Mouse (Mus musculus) activated CD4-positive, CD25-positive, alpha-beta regulatory T cell, adult 4 months (primary cell): ENCODE measurements around the gene Ppara. TPM values are rescaled to one million over a fixed set of nuclear protein-coding genes. Genes with fewer than 3 reads are reported as not detected.

ENCODE experiments used
- ATAC-seq: one replicate; pipeline ENCODE4 v1.8.0; 2017
- polyA plus RNA-seq, 2 experiments: library from polyadenylated mRNA; unstranded; fragments of 100-300 nt; shearing (Covaris generic); gene quantifications; one replicate each; pipeline ENCODE4 v1.2.1; 2017

The Ppara gene
- polyA plus RNA-seq, result under 1 TPM in 1 of 2 experiments, not detected in 1; 0.09 TPM

DNA sequence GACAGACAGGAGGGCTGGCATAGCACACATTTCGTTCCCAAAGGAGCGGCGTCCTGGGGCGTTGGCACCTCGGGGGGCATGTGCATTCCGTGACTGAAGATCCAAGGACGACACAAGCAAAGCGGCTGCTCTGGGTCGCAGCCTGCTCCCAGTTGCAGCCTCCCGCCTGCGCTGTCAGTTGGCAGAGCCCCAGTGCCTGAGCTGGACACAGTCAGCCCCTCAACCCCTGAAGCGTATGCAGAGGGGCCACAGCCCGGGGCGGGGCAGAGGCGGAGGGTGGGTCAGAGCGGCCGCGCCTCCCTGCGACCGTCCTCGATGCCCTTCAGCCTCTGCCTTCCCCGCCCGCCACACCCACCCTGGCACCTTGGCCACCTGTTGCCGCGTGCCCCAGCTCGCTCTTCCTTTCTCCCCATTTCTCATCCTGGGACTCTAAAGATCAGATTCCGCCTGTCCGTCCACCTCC, at the start of gene Ppara:
TSS of gene Ppara (plus strand) at position 413 of the 463 bp plus-strand sequence.
- no peak for ATAC-seq

DNA sequence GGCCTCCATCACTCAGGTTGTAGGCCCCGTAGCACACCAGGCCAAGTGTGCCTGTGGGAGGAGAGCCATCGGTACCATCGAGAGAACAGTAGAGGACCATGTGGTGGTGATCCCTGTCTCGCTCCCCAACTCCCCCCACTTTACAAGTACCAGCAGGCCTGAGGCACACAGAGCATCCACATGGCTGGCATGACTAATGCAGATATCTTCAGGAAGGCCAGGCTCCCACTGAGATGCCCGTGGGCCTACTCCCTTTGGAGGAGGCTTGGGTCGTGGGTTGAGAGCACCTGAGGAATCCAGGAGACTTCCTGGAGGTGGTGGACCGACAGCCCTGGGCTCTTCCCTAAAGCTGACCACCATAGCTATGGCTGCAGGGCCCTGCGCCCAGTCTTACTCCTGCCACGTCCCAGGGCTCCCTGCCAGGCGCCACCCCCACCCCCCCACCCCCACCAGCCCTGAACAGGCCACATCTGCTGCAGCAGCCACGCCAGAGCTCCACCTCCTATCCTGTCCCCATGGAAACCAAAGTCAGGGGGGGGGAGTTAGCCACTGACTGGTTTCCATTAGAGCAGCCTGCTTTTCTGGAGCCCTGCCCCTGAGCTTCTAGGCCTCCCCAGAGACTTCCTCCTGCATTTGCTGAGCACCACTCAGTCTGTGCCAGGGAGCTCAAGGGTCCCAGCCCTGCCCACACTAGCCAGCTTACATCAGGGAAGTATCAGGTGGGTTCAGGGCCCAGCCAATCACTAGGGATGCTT, 48.0 kb upstream of the Ppara start:
- ATAC-seq, result no peak

DNA sequence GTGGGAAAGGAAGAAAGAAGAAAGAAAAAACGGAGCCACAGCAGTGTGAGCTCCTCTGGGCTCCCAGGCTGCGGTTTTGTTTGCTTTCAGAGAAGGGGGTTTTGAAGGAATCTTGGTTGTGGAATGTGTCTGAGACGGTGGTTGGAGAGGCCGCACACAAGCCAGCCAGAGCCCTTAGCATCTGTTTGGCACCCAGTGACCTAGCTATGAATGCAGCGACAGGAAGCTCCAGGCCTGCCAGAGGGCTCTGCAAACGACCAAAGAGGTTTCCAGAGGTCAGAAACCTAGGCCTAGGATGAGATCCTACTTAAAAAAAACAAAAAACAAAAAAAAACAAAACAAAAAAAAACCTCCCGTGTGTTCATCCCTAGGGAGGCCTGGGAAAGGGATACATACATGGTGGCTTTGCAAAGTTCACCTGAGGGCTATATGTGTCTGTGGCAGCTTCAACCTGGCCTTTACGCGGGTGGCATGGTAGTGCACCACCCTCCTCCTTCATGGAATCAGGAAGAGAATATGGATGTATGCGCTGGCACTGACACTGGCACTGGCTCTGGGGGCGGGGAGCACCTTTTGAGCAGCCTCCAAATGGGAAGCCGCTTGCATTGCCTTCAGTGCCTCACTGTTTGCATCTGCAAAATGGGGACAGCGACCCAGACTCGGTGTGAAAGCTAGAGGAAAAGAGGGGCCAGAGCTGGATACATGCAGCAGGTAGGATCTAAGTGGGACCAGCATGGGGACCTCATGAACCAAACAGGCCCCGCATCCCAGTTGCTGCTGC, 47.0 kb upstream of the Ppara start:
- no peak for ATAC-seq

DNA sequence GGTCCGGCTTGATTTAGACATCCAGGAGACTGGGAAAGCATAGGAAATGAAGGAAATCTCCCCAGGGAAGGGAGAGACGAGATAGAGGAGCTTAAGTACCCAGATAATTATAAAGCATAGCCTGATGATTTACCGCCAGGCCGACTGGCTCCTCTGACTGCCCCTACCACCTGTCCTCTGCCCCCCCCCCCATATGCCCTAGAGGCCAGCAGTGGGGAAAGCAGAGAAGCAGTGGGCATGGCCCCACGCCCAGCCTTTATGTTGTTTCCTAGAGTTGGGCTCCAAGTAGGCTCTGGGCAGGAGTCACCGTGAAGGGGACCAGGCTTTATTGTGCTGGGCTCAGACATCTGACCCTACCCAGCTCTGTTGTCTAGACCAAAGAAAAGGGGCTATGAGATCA, 46.0 kb upstream of the Ppara start:
- no peak for ATAC-seq

DNA sequence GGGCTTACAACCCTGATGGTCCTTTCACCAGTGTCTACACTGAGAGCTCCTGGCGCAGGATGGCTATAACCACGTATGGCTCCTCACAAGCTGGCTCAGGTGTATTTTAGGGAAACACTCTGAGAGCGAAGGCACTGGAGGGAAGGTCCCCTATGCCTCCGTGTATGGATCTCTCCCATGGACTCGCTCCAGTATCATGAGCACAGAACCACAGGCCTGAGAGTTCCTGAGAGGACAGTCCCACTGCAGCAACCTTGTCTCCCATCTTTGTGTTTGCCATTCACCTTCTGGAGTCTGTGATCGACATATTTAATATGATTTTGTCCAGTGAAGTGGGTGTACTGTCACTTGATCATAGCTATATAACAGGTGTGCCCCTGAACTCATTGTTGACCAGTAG, 45.3 kb upstream of the Ppara start:
- no peak for ATAC-seq

DNA sequence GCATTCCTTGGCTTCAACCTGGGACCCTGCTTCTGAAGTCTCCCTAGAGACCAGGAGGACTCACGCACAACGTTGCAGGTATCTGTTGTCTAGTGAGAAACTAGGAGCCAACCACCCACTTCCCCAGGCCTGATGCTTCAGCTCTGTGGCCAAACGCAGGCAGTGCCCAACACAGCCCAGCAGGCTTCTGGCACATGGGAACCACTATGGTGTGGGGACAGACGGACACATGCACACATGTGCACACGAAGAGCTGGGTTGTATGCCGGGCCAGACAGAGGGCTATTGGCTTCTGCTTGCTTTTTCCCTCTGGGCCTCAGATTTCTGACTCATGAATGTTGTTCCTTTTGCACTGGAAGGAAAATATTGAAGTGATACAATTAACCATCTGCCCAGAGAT, 44.7 kb upstream of the Ppara start:
- ATAC-seq, result no peak

DNA sequence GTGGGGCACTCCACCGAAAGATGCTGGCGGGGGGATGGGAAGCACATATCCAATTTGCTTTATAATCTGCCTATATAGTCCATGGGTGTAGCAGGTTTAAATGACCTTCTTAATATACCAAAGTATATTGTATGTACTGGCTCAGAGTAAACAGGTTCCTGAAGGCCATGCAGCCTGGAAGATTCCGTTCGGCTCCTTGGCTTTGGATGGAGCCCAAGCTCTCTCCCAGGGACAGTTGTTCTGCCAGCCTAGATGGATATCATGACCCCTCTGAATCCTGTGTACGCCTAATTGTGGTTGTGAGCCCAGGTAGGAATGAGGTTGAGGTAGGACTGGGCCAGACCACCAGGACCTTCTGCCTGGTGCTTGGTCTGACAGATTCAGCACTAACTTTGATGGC, 43.9 kb upstream of the Ppara start:
- ATAC-seq, result no peak

DNA sequence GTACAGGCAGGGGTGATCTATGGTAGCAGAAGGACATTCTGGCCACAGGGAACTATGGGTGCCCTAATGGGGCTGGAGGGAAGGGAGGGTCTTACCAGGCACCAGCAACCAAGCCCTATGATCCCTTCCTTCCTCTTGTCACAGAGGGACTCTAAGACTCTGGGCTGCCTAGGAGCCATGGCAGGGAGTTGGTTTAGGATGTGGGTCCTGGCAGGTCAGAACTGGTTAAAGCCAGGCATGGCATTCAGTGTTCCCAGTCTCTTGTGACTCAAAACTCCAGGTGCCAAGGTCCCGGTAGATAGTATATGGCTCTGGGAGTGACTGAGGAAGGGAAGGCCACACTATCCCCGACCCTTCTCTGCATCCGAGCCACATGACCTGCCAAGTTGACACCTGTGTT, 41.7 kb upstream of the Ppara start:
- no peak for ATAC-seq

DNA sequence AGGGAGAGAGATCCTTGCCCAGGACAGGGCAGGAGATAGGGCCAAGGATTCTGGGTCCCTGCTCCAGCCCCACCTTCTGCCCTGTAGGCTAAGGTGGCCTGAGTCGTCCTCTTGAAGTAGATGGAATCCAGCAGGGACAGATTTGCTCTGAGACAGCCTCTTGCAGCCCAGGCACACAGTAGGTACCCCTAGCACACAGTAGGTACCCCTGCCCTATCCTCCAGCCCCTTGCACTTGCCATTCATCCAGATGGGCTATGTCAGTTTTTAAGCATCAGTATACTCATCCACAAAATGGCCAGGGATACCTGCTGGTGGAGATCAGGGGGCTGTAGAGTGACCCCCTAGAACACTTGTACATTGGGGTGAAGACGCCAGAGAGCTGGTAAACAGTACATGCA, 41.0 kb upstream of the Ppara start:
- no peak for ATAC-seq

DNA sequence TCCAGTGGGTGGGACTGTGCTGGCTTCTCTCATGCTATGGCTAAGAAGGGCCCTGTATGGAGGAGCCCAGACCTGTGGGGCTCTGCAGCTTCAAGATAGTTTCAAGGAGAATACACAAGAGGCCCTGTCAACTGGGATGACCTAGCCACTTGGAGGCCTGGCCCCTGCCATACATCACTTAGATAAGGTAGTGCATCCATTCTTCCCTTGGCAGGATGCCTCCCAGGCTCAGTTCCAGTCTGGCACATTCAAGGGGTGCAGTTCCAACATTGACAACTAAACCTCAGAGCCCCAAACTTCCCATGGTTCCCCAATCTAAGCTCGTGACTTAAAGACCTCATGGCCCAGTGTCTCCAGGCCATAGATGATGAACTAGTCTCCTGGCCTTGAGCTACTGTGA, 40.4 kb upstream of the Ppara start:
- ATAC-seq, result no peak

DNA sequence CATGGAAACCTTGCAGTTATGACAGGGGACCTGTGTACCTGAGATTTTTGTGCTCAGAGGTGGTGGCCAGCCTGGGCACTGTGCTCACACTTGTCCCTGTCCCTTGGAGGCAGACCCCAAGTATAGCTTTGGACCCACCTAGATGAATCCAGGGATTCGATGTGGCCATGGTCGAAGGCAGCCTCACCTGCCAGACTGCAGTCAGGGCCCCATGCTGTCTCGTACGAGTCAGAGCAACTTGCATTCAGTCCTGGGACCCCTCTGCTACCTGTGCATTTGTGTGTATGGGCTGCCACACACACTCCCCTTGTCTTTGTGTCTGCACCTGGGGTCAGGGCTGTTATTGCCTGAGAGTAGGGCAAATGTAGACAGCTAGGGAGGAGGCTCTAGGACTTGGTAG, 39.5 kb upstream of the Ppara start:
- ATAC-seq, result no peak

DNA sequence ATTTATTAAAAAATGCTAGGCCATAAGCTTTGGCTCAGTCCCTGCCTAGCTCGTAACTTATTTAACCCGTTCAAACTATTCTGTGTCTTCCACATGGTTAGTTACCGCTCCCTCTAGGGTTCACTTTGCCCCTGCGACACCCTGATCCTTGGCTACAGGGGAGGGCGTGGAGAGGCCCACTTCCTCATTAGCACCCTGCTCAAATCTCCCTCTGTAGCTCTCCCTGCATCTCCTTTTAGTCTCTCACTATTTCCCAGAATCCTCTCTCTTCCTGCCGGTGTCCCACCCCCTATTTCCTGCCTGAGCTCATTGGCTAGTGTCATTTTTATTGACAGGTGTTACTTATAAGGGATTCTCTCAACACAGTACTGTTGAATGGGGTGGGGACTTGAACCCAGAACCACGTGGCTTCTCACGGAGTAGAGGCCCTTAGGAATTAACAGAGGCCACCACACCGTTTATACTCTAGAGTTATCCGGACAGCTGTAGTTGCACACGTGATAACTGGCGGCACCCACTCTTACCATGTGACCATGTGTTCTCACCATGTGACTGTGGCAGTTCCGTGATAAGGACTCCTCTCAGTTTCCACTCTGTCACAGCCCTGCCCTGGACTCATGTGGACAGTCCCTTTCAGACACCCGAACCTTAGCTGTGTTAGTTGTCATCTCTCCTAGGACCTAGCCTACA, 36.3 kb upstream of the Ppara start:
- ATAC-seq, result no peak

DNA sequence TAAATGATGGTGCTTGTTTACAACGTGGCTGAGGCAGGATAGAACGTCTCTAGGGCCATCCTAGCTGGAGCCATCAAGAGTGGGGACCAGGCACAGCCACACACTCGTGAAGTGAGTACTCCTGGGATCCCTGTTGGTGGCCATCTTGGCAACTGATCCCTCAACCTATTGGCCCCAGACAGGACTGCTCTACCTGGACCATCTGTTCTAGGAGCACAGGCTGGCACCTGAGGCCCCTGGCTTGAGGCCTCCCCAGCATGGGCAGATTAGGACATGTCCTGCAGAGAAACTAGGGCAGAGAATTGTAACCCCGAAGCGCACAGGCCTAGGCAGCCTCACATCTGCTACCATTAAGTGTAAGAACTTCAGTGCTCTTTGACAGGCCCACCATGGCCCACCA, 35.3 kb upstream of the Ppara start:
- no peak for ATAC-seq

DNA sequence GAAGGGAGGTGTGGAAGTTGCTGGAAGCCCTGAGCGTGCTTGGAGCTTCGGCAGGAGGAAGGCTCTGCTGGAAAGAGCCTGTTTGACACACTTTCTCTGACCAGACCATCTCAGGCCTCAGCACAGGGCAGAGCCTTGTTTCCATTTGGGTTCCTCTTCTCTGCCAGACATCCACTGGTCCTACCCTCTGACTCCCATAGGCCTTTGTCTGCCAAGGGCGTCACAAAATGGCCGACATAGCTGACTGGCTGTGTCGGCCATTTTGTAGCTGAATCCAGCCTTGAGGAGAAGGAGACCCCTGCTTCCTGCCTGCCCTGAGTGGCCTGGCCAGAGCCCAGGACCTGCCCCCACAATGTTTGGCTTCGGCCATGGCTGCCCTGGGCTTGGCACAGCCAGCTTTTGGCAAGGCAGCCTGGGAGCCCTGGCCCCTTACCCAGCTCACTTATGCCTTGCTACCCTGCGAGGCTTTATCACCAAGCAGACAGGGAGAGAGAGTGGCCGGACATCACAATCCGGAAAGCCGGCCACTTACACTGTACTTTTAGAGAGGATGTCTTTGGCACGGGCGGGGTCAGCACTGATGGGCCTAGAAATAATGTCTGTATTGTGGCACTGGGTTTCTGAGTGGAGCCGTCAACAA, 34.8 kb upstream of the Ppara start:
- ATAC-seq, result no peak

DNA sequence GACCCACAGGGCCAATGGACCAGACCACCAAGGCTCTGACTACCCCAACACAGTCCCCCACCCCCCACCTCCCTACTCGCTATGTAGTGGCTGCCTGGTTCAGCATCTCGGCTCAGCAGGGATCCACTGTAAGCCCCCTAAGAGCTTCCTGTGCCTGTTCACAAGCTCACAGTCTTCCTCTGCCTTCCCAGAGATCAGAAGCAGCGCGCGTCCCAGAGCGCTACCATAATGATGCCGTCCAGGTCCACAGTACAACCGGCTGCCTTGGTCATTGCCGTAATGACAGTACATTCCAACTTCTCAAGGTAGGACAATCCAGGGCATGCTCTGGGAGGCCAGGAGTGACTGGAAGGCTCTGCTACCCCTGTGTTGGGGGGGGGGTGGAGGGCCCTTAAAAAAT, 34.1 kb upstream of the Ppara start:
- no peak for ATAC-seq

DNA sequence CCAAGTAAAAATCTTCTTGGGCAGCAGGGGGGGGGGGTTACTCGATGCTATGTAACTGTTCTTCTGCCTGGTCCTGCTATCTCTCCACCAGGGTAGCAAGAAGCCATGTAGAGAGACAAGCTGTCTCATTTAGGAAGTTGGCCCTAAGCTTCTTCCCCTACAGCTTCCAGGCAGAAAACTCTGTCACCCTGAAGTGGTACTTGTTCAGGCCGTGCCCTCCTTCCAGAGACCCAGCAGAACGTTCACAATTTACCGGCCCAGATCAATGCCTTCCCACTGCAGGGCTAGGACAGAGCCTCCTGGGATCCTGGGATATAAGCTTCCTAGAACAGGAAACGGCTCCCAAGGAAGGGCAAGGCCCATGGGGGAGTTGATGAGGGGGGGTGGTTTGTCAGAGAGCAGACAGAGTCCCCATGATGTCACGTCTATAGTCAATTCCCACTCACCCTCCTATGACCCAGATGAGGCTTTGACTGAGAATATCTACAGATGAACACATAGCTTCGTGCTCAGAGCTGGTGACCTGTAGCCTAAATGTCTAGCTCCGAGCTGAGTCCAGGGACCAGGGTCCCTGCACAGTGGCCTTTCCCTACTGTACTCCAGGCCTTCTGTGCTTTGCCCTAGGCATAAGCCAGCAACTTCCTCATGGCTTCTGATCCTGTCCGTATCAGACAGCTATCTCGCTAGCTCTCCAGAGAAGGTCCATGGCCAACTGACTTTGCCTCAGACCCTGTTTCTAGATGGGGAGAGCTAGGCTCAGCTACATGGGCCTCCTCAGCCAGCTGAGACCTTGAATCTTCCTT, 33.5 kb upstream of the Ppara start:
- no peak for ATAC-seq

DNA sequence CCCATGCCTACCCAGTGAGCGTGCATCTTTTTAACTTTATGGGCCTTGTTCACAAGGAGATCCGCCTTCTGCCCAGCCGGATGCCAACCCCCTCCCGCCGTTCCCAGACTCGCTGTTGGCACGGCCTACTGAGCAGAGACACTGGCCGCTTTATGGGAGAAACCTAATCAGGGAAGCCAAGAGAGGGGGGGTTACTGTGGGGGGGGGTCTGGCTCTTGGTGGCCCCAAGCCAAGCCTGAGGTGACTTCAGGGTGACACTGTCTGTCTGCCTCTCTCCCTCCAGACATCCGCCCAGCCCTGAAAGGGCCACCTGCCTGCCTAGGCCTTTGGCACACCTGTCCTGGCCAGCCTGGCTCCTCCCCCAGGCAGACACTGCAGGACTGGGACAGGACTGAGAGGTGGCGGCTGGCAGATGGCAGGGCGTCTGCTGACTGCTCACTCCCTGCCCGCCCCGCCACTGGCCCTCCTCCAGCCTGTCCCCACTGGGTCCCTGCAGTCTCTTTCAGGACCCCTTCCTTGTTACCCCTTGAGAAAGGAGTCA, 32.3 kb upstream of the Ppara start:
- no peak for ATAC-seq

DNA sequence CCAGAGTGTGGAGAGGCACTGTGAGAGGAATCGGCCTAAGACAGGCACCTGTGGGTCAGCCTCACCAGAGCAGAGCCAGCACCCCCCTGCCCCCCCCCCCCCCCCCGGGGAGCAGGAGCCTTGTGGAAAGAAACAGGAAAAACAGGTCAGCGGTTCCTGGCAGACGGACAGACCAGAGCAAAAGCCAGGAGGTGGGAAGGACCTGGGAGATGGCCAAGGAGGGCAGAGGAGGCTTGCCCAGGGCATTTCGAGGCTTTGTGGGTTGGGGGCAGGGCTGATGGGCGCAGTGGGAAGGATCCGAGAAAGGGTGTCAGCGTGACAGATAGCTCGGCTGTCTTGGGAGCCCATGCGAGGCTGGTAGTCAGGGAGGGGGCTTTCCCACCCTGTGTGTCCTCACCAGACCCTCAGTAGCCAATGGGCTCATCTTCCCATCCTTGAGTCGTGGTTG, 31.6 kb upstream of the Ppara start:
- ATAC-seq, result no peak

DNA sequence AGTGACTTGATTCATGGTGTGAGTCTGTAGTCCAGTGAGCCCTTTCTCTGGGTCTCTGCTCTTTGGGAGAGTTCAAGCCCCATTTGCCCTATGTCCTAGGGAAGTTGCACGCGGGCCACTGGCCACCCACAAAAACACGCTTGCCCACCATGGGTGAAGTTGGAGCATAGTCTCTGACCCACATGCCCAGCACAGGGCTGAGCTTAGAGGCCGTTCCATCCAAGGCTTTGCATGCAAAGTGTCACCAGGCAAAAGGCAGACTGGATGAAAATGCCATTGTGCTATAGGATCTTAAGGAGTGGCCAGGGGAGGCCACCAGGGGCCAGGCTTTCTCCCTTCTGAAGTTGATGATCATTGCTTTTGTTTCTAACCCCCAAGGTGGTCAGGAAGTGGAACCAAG, 30.9 kb upstream of the Ppara start:
- ATAC-seq, result no peak

DNA sequence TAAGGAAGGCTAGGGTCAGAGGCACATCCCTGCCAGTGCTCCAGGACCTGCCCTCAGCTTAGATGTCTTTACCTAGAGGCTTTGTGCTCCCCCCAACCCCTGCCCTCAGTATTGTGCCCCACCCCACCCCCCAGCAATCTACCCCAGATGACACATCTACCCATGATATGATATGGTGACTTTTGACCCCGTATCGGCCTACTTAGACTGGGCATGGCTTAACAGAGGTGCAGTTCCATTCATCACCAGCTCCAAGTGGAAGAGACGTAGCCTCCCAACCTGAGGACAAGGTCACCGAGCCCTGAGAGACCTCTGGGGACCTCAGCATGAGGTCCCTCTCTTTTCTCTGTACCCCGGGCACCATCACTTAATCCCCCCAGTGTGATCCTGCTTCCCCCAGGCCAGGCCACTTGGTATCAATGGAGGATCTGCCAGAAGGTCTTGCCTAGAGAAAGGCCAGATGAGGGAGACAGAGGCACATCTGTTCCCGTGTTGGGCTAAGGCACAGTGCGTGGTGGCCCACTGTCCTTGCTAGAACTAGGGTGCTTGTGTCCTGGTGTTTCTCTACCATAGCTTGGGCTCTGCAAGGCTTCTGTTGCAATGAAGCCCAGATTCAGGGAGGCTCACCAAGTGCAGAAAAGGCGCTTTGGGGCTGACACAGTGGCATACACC, 30.3 kb upstream of the Ppara start:
- no peak for ATAC-seq

DNA sequence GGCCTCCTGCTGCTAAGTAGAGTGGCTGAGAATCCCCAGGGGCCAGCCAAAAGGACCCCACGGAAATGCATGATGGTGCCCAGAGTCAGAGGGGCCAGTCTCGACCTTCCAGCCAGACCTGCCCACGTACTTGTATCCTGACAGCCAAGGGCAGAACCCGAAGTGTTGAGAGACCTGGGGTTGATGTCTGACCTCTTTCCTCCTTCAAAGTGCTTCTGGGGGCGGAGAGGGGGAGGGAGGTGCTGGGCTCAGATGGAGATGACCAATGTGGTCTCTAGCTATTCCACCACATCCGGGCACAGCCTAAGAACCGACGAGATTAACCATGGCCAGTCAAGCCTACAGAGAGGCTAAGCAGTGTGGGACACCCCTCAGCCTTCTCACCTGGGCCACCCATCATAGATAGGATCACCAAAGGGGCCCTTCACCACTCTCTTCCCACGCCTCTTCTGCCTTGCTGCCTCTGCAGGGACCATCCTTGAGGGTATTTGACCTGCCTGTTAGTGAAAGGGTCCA, 29.7 kb upstream of the Ppara start:
- ATAC-seq, result no peak
